Mouse (Mus musculus): ENCODE data around the gene Gcc2.
A peak's percentile ranks its signal among the peaks of the same experiment; 100 is the strongest.
"Not testable (repeated sequence)": the region's sequence is repeated elsewhere in the genome, so short reads cannot be mapped to it uniquely, and the experiment has no call there.

Gene Gcc2

DNA sequence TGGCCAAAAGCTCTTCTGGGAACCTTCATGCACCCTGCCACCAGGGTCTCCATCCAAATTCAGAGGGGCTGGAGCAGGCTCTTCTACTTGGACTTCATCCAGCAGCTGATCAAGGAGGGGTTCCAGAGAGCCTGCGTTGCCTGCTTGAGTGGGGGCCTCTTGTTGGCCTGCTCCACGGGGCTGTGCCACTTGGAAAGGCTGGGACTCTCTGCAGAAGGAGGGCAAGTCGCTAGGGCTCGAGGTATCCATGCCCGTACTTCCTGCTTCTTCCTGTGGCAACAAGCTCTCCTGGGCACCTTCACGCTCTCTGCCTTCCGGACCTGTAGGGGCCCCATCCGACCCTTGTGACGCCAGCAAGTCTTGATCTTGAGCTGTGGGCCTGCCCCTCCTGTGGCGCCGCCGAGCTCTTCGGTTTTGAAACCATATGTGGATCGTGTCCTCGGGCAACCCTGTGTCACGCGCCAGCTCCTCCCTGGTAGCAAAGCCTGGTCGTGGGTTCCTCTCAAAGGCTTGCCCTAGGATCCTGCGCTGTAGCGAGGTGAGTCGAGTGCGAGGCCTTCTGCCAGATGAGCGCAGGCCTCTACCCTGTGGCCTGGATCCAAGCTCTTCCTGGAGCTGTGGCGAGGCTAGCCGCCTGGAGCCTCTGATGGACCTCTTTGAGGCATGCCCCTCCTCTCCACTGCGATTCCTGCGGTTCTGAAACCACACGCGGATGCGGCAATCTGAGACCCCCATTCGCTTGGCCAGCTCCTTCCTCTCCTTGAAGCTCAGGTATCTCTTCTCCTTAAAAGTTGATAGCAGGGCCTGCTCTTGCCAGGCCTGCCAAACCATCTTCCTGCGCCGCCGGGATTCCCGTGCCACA, 23.3 kb upstream of the Gcc2 start:
- peak; percentile 62 to 78 for DNase-seq

DNA sequence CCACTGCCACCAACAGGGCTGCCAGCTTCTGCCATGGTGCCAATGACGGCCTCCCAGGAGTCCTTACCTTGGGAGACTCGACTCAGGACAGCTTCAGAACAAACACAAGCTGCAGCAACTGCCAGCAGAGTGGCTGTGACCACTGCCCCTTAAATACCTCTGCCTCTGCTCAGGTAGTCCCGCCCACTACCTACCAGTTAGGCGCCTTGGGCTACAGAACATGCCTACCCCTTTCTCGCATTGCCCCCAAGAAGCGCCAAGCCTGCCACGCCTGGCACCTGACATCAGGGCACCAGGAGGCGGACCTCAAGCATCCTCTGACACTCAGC, 22.7 kb upstream of the Gcc2 start, which contains the start of gene Duxf3:
Duxf3 (minus strand) TSS at position 35 of the 329 bp plus-strand sequence.
- DNase-seq, result peak in 1 of 2 experiments; percentile 38

DNA sequence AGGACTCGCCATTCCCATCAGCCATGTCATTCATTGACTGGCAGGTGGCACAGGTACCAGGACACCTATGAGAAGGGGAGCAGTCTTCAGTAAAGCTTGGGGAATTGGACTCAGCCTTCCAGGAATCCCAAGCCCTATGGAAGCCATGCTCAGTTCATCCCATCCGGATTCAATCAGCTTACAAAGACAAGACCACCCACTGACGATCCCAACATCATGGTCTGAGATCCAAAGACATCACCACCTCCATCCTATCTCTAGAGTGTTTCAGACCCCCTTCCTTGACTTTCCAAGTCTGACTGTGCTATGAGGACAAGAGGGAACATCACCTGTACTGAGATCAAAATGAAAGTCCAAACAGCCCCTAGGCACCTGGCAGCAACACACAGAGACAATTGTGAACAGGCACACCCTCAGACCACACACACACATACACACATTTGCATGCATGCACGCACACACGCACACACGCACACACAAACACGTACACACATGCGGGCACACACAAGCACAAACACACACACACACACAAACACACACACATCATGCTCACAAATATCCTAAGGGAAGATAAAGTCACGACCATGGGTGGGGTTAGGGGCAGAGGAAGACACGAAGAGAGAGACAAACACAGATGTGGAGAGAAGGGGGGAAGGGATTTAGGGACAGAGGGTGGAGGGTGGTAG, 22.1 kb upstream of the Gcc2 start:
- DNase-seq, result not testable (repeated sequence)

DNA sequence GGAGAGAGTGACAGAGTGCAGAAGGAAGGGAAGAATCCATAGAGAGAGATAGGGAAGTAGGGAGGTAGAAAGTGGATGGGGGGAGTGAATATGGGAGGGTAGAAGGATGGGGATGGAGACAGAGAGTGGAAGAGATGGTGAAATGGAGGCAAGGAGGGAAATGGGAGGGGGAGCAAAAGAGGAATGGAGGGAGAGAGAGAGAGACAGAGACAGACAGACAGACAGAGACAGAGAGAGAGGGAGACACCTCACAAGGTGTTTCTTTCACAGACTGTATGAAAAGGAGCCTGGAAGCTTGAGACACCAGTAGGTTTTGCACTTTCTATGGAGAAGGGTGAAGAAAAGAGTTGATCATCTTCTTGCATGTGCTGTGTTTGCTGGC, 21.6 kb upstream of the Gcc2 start:
- not testable (repeated sequence) for DNase-seq

DNA sequence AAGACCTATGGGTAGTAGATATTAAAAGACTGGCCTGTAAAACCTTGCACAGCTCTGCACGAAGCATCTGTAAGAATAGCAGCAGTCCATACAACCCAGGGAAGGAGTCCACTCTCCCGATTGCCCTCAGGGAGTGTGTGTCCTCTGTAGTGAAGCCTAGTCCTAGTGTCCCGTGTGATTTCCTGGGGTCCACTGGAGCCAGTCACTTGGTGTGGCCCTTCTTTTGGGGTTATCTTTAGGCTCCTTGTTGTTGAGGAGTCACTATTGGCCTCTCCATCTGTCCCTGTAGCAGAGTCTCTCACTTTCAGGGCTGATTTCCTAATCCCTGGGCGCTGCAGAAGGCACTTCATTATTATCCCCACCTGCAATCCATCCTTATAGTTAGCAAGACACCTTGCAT, 20.3 kb upstream of the Gcc2 start:
- not testable (repeated sequence) for DNase-seq

DNA sequence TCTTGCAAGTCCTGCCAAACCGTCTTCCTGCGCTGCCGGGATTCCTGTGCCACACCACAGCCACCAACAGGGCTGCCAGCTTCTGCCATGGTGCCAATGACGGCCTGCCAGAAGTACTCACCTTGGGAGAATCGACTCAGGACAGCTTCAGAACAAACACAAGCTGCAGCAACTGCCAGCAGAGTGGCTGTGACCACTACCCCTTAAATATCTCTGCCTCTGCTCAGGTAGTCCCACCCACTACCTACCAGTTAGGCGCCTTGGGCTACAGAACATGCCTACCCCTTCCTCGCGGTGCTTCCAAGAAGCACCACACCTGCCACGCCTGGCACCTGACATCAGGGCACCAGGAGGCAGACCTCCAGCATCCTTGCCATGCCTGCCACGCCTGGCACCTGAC, 18.7 kb upstream of the Gcc2 start, which contains the start of gene Gm4981:
Gm4981 (minus strand) TSS at position 89 of the 400 bp plus-strand sequence.
- no peak for DNase-seq

DNA sequence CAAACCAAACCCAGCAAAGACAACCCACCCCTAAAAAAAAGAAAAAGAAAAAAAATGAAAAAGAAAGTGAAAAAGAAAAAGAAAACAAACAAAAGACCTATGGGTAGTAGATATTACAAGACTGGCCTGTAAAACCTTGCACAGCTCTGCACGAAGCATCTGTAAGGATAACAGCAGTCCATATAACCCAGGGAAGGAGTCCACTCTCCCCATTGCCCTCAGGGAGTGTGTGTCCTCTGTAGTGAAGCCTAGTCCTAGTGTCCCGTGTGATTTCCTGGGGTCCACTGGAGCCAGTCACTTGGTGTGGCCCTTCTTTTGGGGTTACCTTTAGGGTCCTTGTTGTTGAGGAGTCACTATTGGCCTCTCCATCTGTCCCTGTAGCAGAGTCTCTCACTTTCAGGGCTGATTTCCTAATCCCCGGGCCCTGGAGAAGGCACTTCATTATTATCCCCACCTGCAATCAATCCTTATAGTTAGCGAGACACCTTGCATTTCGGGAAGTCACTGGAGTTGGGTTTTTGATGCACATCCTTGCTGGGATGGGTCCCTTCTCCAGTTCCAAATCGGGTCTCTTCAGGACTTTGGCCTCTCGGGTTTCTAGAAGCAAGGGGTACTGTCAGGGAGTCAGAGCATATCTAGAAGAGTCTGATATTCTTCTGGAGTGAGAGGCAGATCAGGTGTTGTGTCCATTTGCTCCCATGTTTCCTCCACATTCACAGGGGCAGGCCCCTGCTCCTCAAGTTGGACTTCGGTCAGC, 16.1 kb upstream of the Gcc2 start:
- peak; percentile 41 to 56 for DNase-seq

DNA sequence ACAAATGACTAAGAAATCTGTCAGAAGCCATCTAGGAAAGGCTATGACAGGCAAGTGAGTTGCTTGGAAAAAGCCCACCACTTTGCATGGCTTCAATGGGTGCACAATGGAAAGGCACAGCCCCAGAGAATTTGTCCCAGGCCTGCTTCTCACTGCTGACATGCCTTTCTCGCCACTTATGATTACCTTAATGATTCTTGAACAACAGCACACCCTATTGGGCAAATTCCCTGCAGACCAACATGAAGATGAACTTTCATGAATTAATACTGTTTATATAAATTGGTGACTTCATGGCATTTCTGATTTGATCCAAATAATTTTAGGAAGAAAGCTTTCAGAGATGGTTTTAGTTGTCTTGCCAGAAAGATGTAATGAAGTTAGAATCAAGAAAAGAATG, 5.8 kb upstream of the Gcc2 start:
- DNase-seq, result no peak

DNA sequence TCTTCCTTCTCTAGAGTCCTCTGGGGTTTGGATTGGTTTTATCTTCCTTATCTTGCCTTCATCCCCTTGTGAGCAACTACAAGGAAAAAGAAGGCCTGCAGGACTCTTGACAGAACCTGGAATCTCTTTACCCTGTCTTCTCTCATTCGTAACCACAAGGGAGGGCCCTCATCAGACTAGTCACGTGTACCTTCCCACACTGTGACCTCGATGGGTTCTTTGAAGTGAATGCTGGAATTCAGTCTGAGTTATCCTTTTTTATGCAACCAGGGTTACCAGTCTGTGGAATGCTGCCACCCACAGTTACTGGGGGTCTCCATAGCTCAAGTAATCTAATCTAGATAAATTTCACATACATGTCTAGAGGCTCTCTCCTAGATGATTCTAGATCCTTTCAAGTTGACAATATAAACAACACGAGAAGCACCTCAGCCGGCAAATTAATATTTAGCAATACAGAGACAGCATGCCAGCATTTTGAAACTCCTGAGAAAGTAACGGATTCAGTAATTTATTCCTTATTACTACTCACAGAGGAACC, 592 bp upstream of the Gcc2 start:
- no peak for DNase-seq

DNA sequence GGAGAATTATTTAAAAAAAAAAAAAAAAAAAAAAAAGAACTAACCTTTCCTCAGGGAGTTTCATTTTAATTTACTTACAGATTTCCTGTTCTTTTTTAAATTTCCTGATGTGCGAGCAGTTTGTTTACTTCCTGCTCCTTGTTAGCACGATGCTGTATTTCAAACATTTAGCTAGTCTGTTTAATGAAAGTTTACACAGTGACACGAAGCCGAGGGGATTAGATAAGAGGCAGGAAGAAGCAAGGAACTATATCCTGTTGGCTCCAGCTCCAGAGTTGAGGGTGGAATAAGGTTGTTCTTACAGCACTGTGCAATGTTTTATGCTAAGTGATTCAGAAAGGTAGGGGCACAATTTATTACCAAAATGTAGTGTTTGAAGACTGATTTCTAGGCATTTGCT, 657 bp downstream of the Gcc2 start:
- DNase-seq, result no peak

DNA sequence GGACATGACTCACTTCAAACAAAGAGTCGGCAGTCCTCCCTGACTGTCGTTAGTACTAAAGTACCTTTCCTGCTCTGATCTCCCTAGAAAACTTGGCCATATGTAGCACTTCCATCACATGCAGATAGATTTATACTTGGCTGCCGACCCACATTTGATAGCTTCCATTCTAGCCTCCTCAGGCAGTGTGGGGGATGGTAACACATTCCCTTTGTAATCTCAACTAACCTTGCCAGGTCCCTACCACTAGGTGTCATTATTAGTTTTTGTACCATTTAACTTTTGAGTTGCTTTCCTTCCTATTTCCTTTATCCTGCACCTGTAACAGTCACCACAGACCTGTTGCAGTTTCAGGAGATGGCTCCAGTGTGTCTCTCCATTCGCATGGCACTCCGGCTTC, 3.2 kb downstream of the Gcc2 start:
- no peak for DNase-seq

DNA sequence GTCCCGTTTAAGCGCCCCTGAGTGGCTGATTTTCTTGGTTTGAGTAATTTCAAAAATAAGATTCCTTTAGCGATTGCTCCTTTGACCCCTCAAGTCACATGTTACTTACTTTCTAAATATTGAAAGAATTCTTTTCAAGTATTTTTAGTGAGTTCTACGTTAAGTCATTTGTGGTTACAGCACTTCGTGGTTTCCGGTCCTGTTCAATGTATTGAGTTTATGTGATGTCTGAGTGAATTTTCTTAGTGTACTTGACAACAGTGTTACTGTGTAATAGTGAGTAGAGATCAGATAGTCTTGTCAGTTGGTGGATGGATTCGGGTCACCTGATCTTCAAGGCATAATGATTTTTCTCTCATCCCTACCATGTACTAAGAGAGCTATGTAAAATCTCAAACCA, 26.9 kb downstream of the Gcc2 start:
- no peak for DNase-seq

DNA sequence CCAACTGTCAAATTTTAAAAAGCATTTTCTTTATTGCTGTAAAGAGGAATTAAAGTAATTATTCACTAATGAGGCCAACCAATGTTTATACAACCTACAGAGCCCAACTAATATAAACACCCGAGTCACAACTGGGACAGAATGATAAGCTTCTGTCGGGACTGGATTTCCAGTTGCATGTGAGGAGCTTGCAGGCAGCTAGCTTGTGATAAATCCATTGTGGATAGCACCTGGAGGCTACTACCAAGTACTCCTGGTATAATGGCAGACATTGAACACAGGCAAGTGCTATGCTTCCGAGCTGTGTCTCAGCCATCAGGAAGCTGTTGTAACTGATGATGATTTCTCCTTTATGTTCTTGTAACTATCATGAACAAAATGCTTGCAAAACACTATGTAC, 35.4 kb downstream of the Gcc2 start:
- no peak for DNase-seq

DNA sequence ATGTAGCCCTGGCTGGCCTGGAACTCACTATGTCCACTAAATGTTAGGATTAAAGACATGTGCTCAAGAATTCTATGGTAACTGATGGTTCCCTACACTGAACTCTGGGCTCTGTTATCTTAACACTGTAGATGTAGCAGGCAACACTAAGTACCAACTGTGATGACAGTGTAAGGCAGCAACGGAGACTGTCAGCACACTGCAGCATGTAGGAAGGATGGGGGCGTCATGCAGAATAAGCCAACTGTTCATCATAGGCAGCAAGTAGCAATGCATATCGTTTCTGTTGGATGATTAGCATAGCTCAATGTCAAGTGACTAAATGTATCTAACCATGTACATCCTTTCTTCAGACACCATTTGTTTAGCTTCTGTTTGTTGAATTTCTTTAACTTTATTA, 38.9 kb downstream of the Gcc2 start:
- no peak for DNase-seq

DNA sequence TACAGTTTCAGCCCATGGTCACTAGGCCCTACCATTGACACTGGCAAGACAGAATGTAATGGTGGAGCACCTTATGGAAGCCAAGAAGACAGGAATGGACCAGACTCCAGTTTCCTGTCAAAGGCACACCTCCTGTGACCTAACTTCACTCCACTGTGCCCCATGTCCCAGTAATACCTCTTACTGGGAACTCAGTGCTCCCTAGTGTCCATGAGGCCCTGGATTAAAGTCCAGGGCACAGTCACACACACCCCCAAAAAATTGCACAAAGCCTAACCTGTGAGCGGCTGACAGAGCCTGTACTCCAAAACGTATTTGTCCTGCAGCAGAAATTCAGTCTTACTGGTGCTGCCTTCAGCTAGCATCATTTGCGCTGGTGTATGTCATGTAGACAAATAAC, 40.3 kb downstream of the Gcc2 start:
- DNase-seq, result no peak

DNA sequence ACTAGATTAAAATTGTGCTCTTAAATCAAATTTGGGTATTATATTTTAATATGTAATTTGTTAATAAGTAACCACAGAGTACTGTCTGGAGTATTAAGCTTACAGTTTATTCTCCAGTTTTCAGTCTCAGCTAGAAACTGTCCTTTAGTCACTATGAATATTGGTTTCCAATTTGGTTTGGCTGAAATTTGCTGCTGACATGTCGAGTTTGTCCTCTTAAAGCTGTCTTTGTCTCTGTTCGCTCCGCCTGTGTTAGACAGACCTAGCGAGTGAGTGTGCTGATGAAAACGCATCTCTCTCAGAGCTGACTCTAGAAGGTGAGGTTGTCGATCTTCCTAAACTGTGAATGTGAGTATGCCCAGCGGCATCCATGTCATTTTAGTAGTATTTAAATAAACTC, 49.7 kb downstream of the Gcc2 start:
- DNase-seq, result no peak

DNA sequence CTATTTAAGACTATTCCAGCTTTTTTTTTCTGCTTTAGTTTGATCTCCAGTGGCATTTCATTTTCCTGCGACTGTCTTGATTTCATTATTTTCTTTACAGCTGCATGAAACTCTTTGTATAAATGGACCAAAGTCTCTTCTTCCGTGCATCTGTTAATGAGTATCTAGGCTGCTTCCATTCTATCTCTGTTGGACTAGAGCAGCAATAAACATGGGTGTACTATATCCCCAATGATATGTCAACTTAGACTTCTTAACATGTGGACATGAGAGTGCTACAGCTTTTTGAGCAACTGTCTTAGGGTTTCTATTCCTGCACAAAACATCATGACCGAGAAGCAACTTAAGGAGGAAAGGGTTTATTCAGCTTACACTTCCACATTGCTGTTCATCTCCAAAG, 51.6 kb downstream of the Gcc2 start:
- no peak for DNase-seq

DNA sequence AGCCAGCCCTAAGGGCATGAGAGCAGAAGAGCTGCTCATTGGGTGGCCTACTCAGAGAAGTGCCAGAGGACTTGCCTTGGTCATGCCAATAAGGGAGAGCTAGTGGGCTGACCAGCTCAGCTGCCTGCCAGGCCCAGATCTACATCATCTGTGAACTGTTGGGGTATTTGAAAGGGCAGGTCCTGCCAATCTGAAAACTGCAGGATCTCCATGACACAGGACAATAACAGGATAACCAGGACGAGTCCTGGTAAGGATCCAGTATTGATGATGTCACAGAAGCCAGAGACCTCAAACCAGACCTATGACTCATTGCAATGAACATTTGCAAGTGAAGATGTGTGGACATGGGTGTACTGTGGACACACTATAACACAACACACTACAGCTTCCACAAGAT, 55.5 kb downstream of the Gcc2 start:
- no peak for DNase-seq

DNA sequence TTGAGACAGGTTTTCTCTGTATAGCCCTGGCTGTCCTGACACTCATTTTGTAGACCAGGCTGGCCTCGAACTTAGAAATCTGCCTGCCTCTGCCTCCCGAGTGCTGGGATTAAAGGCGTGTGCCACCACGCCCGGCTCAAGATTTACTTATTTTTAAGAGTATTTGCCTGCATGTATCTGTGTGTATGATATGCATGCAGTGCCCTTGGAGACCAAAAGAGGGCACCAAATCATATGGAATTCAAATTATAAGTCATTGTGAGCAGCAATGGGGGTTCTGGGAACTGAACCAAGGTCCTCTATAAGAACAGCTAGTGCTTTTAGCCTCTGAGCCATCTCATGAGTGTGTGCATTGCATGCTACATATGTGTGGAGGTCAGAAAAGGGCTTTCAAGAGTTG, 57.6 kb downstream of the Gcc2 start:
- no peak for DNase-seq

DNA sequence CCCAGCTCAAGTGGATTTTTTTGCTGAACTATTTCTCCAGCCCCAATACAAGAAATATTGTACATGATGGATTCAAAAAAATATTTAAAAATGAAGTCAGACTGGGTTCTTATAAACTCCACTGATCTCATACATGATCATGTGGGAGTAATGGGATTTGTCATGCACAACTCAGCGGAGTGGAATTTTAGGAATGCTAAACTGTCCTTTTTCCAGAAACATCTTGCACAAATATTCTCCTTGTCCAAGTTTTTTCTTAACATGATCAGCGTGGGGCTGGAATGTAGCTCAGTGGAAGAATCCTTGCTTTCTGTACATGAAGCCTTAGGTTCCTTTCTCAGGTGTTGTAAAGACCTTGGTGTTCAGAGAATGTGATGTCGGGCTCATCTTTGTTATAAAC, 65.6 kb downstream of the Gcc2 start:
- no peak for DNase-seq

DNA sequence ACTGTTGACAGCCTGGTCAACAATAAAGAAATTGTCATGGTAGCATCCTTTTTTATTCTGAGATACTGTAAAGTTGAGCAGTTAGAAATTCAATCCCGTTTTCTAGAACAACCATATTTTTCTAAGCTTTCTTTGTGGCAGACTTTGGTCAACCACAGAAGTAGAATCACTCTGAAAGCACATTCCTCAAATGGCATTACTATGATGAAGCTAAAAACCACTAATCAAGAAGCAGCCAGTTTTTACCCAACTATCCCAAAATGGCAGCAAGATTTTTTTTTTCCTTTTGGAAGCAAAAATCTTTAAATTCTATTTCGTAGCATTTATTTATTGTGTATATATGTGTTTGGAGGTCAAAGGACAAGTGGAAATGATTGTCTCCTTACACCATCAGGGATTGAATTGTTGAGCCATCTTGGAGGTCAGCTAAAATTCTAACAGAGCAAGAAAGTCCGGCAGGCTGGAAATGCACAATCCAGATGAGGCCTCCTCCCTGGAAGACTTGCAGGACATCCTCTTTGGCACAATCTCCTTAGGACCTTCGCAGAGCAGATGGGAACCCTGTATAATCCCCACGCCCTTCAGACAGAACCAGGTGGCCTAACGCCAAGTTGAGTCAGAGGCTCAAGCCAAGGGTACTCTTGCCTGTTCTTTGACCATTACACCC, 67.2 kb downstream of the Gcc2 start:
- no peak for DNase-seq

DNA sequence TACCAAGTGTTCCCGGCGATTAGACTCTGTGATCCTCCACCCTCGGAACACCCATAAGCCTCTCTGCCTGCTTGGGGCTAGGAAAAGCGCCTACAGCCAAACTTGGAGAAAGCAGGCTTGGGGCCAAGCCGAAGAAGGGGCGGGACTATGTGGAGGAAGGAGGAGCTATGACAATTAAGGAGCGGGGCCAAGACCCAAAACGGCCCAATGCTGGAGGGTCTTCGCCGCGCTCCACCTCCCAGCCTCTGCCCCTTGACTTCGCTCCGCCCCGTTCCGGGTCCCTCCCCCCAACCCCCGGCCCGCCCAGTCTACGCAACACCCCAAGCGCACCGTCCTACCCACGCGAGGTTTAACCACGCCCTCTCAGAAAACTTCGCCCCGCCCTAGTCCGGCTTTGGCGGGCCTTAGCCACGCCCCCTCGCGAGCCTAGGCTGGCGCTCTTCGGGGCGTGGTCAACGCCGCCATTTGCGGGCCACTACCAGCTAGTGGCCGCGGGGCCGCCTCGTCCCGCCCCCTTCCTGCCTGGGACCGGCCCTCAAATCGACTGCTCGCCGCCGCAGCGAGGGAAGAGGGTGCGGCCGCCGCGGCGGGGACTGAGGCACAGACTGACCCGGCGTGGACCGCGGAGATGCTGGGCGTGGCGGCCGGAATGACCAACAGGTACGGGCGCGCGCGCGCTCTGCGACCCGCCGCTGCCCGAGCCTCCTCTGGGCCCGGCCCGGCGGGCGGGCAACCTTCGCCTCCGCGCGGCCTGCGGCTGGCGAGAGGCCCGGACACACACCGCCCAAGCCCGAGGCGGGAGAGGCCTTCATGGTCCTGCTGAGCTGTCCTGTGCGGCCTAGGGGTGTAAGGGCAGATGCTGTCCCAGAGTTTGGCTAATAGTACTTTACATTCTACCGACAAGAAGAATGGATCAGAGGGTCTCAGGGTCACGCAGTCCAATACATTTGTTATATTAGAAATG, 68.0 kb downstream of the Gcc2 start, which contains the start of gene Lims1:
Lims1 (plus strand) TSS at position 439 of the 964 bp plus-strand sequence.
- DNase-seq, result peak; percentile 98 to 99
